Mouse (Mus musculus): ENCODE measurements around the gene Pianp. TPM values are rescaled to one million over a fixed set of nuclear protein-coding genes. Genes with fewer than 3 reads are reported as not detected.

Pianp gene
- polyA plus RNA-seq, 1 experiment from 2014 or later: 5.0 TPM

GRCm38 (mm10) chr6:124965747-124966146, 30.7 kb upstream of the Pianp start:
- peak overlapping the region; percentile 89 for H3K9ac ChIP-seq (ENCODE audit: low read depth, low read length)
- no peak for ATAC-seq (ENCODE audit: low read depth)
- DNase-seq (ENCODE audit: low spot score): no peak
- H3K27me3 ChIP-seq (replicated peaks; ENCODE audit: control insufficient read depth, insufficient read depth, low read length): no peaks in the 10 kb centered on the region
- 12% methylated on average over 15 of the region's 15 CpGs for WGBS
- peaks cover 23% of the 10 kb centered on the region for H3K36me3 ChIP-seq (ENCODE audit: control insufficient read depth, insufficient read depth, low read length)
- peaks cover 9% of the 10 kb centered on the region for H3K9me3 ChIP-seq (ENCODE audit: control insufficient read depth, low read length)
- H3K4me2 ChIP-seq (ENCODE audit: low read depth, low read length): peak overlapping the region; percentile 78
- H3K27ac ChIP-seq (replicated peaks; ENCODE audit: low read depth, low read length): peak overlapping the region; percentile 88
- peak overlapping the region; percentile 65 for H3K4me3 ChIP-seq (ENCODE audit: low read depth, low read length)
- peaks cover 14% of the 10 kb centered on the region for H3K4me1 ChIP-seq (ENCODE audit: control insufficient read depth, insufficient read depth, low read length)

DNA sequence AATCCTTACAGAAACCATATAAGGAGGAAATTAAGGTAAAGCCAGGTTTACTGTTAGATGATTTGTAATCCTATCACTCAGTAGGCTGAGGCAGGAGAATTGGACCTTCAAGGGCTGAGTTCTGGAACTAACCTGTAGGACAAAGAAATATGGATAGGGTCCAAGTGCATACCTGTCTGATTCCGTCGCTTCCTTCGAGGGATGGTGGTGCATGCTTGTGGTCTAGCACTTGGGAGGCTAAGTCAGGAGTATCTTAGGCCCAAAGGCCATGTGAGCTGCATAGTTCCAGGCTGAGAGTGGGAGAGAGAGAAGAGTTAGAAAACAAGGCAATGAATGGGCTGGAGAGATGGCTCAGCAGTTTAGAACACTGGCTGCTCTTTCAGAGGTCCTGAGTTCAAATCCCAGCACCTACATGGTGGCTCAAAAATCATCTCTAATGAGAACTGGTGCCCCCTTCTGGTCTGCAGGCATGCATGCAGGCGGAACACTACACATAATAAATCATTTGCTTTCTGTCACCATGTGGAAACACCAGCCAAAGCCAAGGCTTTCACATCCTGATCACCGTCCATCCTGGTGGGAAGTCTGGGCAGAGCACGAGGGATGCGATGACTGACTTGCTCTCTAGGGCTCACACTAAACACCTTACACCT, 29.9 kb upstream of the Pianp start:
- Histone ChIP-seq H3K9ac (ENCODE audit: low read depth, low read length) (no peak overlapping the region), H3K27me3 (replicated peaks; ENCODE audit: control insufficient read depth, insufficient read depth, low read length) (no peaks in the 10 kb centered on the region), H3K9me3 (ENCODE audit: control insufficient read depth, low read length) (peaks cover 9% of the 10 kb centered on the region), H3K36me3 (ENCODE audit: control insufficient read depth, insufficient read depth, low read length) (peaks cover 15% of the 10 kb centered on the region), H3K4me1 (ENCODE audit: control insufficient read depth, insufficient read depth, low read length) (peaks cover 14% of the 10 kb centered on the region), H3K4me3 (ENCODE audit: low read depth, low read length) (peak overlapping the region; percentile 65), H3K4me2 (ENCODE audit: low read depth, low read length) (peak overlapping the region; percentile 78), H3K27ac (replicated peaks; ENCODE audit: low read depth, low read length) (no peak overlapping the region)
- no peak for DNase-seq (ENCODE audit: low spot score)
- 96% methylated on average over 7 of the region's 7 CpGs for WGBS
- no peak for ATAC-seq (ENCODE audit: low read depth)

DNA sequence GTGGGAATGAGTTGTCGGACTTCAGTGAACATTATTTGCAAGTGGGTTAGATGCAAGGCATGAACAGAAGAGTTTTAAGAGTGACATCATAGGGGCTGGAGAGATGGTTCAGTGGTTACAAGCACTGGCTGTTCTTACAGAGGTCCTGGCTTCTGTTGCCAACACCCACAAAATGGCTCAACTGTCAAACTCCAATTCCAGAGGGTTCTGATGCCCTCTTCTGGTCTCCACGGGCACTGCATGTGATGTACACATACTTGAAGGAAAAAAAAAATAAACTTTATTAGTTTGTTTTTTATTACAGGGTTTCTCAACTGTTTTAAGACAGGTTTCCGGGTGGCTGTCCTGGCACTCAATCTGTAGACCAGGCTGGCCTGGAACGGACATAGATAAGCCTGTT, 28.7 kb upstream of the Pianp start:
- no peak overlapping the region for H3K27ac ChIP-seq (replicated peaks; ENCODE audit: low read depth, low read length)
- H3K9ac ChIP-seq (ENCODE audit: low read depth, low read length): no peak overlapping the region
- peaks cover 14% of the 10 kb centered on the region for H3K4me1 ChIP-seq (ENCODE audit: control insufficient read depth, insufficient read depth, low read length)
- H3K9me3 ChIP-seq (ENCODE audit: control insufficient read depth, low read length): peaks cover 9% of the 10 kb centered on the region
- no peak overlapping the region for H3K4me3 ChIP-seq (ENCODE audit: low read depth, low read length)
- no peak for ATAC-seq (ENCODE audit: low read depth)
- DNase-seq (ENCODE audit: low spot score): peak; percentile 29
- 80% methylated on average over 4 of the region's 4 CpGs for WGBS
- H3K4me2 ChIP-seq (ENCODE audit: low read depth, low read length): no peak overlapping the region
- peaks cover 5% of the 10 kb centered on the region; the same call in 1 of the 2 replicates for H3K36me3 ChIP-seq (ENCODE audit: control insufficient read depth, insufficient read depth, low read length)
- H3K27me3 ChIP-seq (replicated peaks; ENCODE audit: control insufficient read depth, insufficient read depth, low read length): no peaks in the 10 kb centered on the region

DNA sequence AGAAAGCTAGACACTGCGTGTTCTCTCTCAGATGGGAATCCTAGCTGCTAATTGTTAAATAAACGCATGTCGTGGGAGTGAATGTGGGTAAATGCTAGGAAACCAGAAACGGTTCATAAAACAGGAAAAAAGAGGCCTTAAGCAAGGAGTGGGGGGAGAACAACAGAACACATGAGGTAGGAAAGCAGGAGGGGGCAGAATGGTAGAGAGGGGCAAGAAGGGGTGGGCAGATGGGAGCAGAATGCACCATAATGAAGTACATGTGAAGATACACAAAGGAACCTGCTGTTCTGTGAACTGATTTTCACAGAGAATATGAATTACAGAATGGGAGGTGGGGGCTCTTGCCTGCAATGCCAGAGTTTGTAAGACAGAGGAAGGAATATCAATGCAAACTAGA, 4.3 kb upstream of the Pianp start:
- Histone ChIP-seq H3K9me3 (ENCODE audit: control insufficient read depth, low read length) (peaks cover 6% of the 10 kb centered on the region; the same call in 1 of the 2 replicates), H3K36me3 (ENCODE audit: control insufficient read depth, insufficient read depth, low read length) (no peaks in the 10 kb centered on the region), H3K9ac (ENCODE audit: low read depth, low read length) (no peak overlapping the region), H3K4me1 (ENCODE audit: control insufficient read depth, insufficient read depth, low read length) (peaks cover 4% of the 10 kb centered on the region), H3K4me3 (ENCODE audit: low read depth, low read length) (no peak overlapping the region), H3K27ac (replicated peaks; ENCODE audit: low read depth, low read length) (no peak overlapping the region), H3K4me2 (ENCODE audit: low read depth, low read length) (no peak overlapping the region), H3K27me3 (replicated peaks; ENCODE audit: control insufficient read depth, insufficient read depth, low read length) (peaks cover 39% of the 10 kb centered on the region)
- 60% methylated on average over 4 of the region's 4 CpGs for WGBS
- DNase-seq (ENCODE audit: low spot score): no peak
- no peak for ATAC-seq (ENCODE audit: low read depth)

DNA sequence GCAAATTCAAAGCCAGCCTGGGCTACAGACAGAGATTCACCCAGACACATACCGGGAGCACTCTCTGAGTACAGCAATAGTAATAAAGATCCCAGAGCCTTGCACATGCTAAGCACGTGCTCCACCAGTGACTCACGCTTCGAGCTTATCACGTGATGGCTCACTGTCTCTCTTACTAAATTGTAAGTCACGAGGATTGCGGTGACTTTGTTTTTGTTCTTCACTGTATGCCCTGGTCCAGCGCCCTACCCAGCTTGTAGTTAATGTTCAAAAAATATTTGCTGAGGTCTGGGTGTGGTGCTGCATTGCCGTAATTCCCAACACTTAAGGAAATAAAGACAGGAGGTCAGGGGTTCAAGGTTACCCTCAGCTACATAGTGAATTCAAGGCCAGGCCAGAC, 3.1 kb upstream of the Pianp start:
- H3K9ac ChIP-seq (ENCODE audit: low read depth, low read length): no peak overlapping the region
- no peak overlapping the region for H3K4me2 ChIP-seq (ENCODE audit: low read depth, low read length)
- WGBS: 78% methylated on average over 9 of the region's 9 CpGs
- no peak for ATAC-seq (ENCODE audit: low read depth)
- H3K4me1 ChIP-seq (ENCODE audit: control insufficient read depth, insufficient read depth, low read length): peaks cover 4% of the 10 kb centered on the region
- peaks cover 50% of the 10 kb centered on the region for H3K27me3 ChIP-seq (replicated peaks; ENCODE audit: control insufficient read depth, insufficient read depth, low read length)
- no peaks in the 10 kb centered on the region for H3K36me3 ChIP-seq (ENCODE audit: control insufficient read depth, insufficient read depth, low read length)
- H3K9me3 ChIP-seq (ENCODE audit: control insufficient read depth, low read length): peaks cover 6% of the 10 kb centered on the region; the same call in 1 of the 2 replicates
- H3K27ac ChIP-seq (replicated peaks; ENCODE audit: low read depth, low read length): no peak overlapping the region
- DNase-seq (ENCODE audit: low spot score): no peak
- no peak overlapping the region for H3K4me3 ChIP-seq (ENCODE audit: low read depth, low read length)

GRCm38 (mm10) chr6:124993876-124994275, 2.6 kb upstream of the Pianp start:
- Histone ChIP-seq H3K4me2 (ENCODE audit: low read depth, low read length) (no peak overlapping the region), H3K4me3 (ENCODE audit: low read depth, low read length) (no peak overlapping the region), H3K27ac (replicated peaks; ENCODE audit: low read depth, low read length) (no peak overlapping the region), H3K27me3 (replicated peaks; ENCODE audit: control insufficient read depth, insufficient read depth, low read length) (peaks cover 56% of the 10 kb centered on the region), H3K9me3 (ENCODE audit: control insufficient read depth, low read length) (peaks cover 6% of the 10 kb centered on the region; the same call in 1 of the 2 replicates), H3K4me1 (ENCODE audit: control insufficient read depth, insufficient read depth, low read length) (peaks cover 4% of the 10 kb centered on the region), H3K9ac (ENCODE audit: low read depth, low read length) (peak overlapping the region; percentile 41; the same call in 1 of the 2 replicates), H3K36me3 (ENCODE audit: control insufficient read depth, insufficient read depth, low read length) (no peaks in the 10 kb centered on the region)
- ATAC-seq (ENCODE audit: low read depth) (peak; percentile 52; the same call in 1 of the 2 replicates), DNase-seq (ENCODE audit: low spot score) (peak; percentile 59)
- WGBS: 17% methylated on average over 11 of the region's 11 CpGs

- Histone ChIP-seq H3K4me1 (ENCODE audit: control insufficient read depth, insufficient read depth, low read length) (peaks cover 8% of the 10 kb centered on the region), H3K27ac (replicated peaks; ENCODE audit: low read depth, low read length) (no peak overlapping the region), H3K9me3 (ENCODE audit: control insufficient read depth, low read length) (no peaks in the 10 kb centered on the region; the same call in 1 of the 2 replicates), H3K4me3 (ENCODE audit: low read depth, low read length) (no peak overlapping the region), H3K4me2 (ENCODE audit: low read depth, low read length) (no peak overlapping the region), H3K9ac (ENCODE audit: low read depth, low read length) (no peak overlapping the region), H3K27me3 (replicated peaks; ENCODE audit: control insufficient read depth, insufficient read depth, low read length) (peaks cover 68% of the 10 kb centered on the region), H3K36me3 (ENCODE audit: control insufficient read depth, insufficient read depth, low read length) (no peaks in the 10 kb centered on the region)
- 79% methylated on average over 7 of the region's 7 CpGs for WGBS
- ATAC-seq (ENCODE audit: low read depth) (no peak), DNase-seq (ENCODE audit: low spot score) (no peak)
Observed at GRCm38 (mm10) chr6:124995246-124995645, 1.2 kb upstream of the Pianp start.

DNA sequence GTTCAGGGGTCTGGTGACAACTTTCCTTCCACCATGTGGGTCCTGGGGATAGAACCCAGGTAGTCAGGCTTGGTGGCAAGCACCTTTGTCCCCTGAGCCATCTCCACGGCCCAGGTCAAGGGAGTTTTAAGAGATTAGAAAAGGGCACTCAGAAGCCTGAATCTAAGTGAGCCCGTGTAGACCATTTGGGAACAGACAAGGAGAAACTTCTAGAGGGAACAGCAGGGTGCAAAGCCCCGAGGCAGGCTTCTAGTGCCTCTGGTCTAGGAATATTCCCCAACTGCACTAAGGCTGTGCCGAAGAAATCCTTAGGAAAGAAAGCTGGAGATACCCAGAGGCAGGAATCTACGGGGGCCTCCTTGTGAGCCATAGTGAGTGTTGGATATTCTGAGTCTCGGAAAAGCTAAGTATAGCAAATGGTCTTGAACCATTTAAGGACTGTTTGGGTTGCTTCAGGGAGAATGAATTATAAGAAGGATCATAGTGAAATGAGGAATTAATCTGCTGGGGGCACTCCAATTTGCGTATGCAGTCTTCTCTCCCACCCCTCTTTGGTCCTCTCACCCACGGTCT, 577 bp upstream of the Pianp start:
- H3K27ac ChIP-seq (replicated peaks; ENCODE audit: low read depth, low read length): no peak overlapping the region
- DNase-seq (ENCODE audit: low spot score) (no peak), ATAC-seq (ENCODE audit: low read depth) (no peak)
- no peaks in the 10 kb centered on the region for H3K36me3 ChIP-seq (ENCODE audit: control insufficient read depth, insufficient read depth, low read length)
- peak overlapping the region; percentile 75; the same call in 1 of the 2 replicates for H3K9ac ChIP-seq (ENCODE audit: low read depth, low read length)
- H3K4me1 ChIP-seq (ENCODE audit: control insufficient read depth, insufficient read depth, low read length): peaks cover 8% of the 10 kb centered on the region
- H3K27me3 ChIP-seq (replicated peaks; ENCODE audit: control insufficient read depth, insufficient read depth, low read length): peaks cover 75% of the 10 kb centered on the region
- 44% methylated on average over 8 of the region's 8 CpGs for WGBS
- peak overlapping the region; percentile 99 for H3K4me2 ChIP-seq (ENCODE audit: low read depth, low read length)
- peak overlapping the region; percentile 68 for H3K4me3 ChIP-seq (ENCODE audit: low read depth, low read length)
- no peaks in the 10 kb centered on the region for H3K9me3 ChIP-seq (ENCODE audit: control insufficient read depth, low read length)

Measured in embryonic facial prominence, embryonic 14.5 days (tissue).